Mouse (Mus musculus): ENCODE measurements around the gene Igf2bp1. TPM values are rescaled to one million over a fixed set of nuclear protein-coding genes. Genes with fewer than 3 reads are reported as not detected.
A peak's percentile ranks its signal among the peaks of the same experiment; 100 is the strongest.

Gene Igf2bp1
- polyA plus RNA-seq, 1 experiment from 2014 or later = 28.5 TPM

DNA sequence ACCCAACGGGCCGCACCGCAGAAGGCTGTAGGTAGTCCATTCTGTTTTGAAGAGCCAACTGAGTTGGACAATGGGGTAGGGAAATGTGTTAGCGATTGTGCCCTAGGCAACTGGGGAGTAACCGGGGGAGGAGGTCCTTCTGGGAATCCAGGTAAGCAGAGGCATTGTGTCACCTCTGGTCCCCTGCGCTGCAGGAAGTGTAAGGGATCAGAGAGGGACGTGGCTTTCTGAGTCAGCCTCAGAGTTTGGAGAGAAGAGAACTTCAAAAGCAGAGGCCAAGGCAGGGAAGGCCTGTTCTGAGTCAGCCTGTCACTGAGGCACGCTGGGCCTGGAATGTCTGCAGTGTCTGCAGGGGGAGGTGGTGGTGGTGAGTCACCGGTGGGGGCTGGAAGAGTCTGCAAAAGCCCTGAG is 12.2 kb upstream of the Igf2bp1 start:
- H3K27me3 ChIP-seq (ENCODE audit: control insufficient read depth, insufficient read depth, low read length) = no peaks in the 10 kb centered on the region
- H3K4me1 ChIP-seq (ENCODE audit: control insufficient read depth, insufficient read depth, low read length) = peaks cover 5% of the 10 kb centered on the region; the same call in 1 of the 2 replicates
- peak; percentile 61; the same call in 1 of the 2 replicates for ATAC-seq (ENCODE audit: insufficient number of reproducible peaks, insufficient read depth, low FRiP score, low read depth)
- no peak overlapping the region for H3K4me2 ChIP-seq (replicated peaks; ENCODE audit: low read depth, low read length)
- no peaks in the 10 kb centered on the region for H3K36me3 ChIP-seq (ENCODE audit: control insufficient read depth, insufficient read depth, low read length)
- H3K9me3 ChIP-seq (ENCODE audit: control insufficient read depth, low read depth, low read length) = no peaks in the 10 kb centered on the region
- no peak overlapping the region for H3K9ac ChIP-seq (replicated peaks; ENCODE audit: low read depth, low read length)
- no peak overlapping the region for H3K27ac ChIP-seq (ENCODE audit: low read length)
- no peak overlapping the region for H3K4me3 ChIP-seq (ENCODE audit: low read depth, low read length)
- WGBS = 10% methylated on average over 9 of the region's 9 CpGs

DNA sequence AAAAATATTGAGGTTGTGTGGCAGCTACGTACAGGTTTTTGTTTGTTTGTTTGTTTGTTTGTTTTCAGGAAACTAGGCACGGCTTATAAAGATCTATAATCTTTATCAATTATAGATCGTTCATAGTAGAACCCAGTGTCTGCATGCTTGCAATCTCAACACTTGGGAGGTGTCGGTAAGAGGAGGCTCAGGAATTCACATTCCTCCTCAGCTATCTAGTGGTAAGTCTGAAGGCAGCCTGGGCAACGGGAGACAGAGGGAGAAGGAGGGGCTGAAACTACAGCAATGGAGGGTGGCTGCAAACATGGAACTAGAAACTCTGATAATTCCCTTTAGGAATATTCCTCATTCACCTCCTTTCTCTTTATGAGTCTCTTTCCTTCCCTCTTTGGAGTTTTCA is 9.7 kb upstream of the Igf2bp1 start:
- Histone ChIP-seq H3K27me3 (ENCODE audit: control insufficient read depth, insufficient read depth, low read length) (no peaks in the 10 kb centered on the region), H3K36me3 (ENCODE audit: control insufficient read depth, insufficient read depth, low read length) (no peaks in the 10 kb centered on the region), H3K27ac (ENCODE audit: low read length) (no peak overlapping the region), H3K9ac (replicated peaks; ENCODE audit: low read depth, low read length) (no peak overlapping the region), H3K4me3 (ENCODE audit: low read depth, low read length) (no peak overlapping the region), H3K4me1 (ENCODE audit: control insufficient read depth, insufficient read depth, low read length) (peaks cover 5% of the 10 kb centered on the region; the same call in 1 of the 2 replicates), H3K4me2 (replicated peaks; ENCODE audit: low read depth, low read length) (no peak overlapping the region), H3K9me3 (ENCODE audit: control insufficient read depth, low read depth, low read length) (no peaks in the 10 kb centered on the region)
- WGBS = 25% methylated on average over 5 of the region's 5 CpGs
- no peak for ATAC-seq (ENCODE audit: insufficient number of reproducible peaks, insufficient read depth, low FRiP score, low read depth)

DNA sequence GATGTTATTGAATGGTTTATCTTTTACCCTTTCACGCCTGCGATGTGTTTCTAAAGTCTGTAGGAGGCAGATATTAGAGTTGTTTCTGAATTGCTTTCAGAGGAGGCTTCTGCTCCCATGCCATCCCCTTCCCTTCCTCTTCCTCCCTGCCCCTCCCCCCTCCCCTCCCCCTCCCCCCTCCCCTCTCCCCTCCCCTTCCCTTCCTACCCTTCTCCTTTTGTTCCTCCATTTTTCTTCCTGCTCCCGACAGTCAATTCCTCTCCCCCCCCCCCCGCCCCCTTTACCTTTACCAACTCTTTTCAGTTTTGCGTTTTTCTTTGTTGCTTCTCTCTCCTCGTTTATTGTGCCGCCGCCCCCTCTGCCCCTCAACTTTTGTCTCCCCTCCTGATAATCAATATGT is 6.2 kb upstream of the Igf2bp1 start:
- Histone ChIP-seq H3K4me1 (ENCODE audit: control insufficient read depth, insufficient read depth, low read length) (no peaks in the 10 kb centered on the region), H3K4me2 (replicated peaks; ENCODE audit: low read depth, low read length) (no peak overlapping the region), H3K36me3 (ENCODE audit: control insufficient read depth, insufficient read depth, low read length) (no peaks in the 10 kb centered on the region), H3K27me3 (ENCODE audit: control insufficient read depth, insufficient read depth, low read length) (no peaks in the 10 kb centered on the region), H3K9me3 (ENCODE audit: control insufficient read depth, low read depth, low read length) (no peaks in the 10 kb centered on the region), H3K27ac (ENCODE audit: low read length) (no peak overlapping the region), H3K9ac (replicated peaks; ENCODE audit: low read depth, low read length) (no peak overlapping the region), H3K4me3 (ENCODE audit: low read depth, low read length) (no peak overlapping the region)
- 16% methylated on average over 2 of the region's 8 CpGs for WGBS
- ATAC-seq (ENCODE audit: insufficient number of reproducible peaks, insufficient read depth, low FRiP score, low read depth) = no peak

DNA sequence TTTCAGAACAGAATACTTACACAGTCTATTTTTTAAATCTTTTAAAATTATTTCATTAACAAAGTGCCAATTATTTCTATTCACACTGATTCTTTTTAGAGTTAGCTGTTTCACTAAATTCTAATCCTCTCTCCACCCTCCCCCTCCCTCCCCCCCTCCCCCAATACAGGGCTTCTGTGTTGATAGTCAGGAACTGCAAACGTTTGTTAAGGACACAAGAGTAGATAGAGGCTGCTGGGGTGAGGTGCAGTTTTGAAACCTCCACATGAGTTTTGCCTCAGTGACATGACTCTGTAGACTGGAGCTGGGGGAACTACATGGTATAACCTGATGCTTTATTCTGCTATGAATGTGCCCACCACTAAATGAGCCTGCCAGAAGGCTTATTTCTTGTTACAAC is 3.1 kb upstream of the Igf2bp1 start:
- Histone ChIP-seq H3K9me3 (ENCODE audit: control insufficient read depth, low read depth, low read length) (no peaks in the 10 kb centered on the region), H3K27ac (ENCODE audit: low read length) (no peak overlapping the region), H3K36me3 (ENCODE audit: control insufficient read depth, insufficient read depth, low read length) (no peaks in the 10 kb centered on the region), H3K27me3 (ENCODE audit: control insufficient read depth, insufficient read depth, low read length) (no peaks in the 10 kb centered on the region), H3K4me1 (ENCODE audit: control insufficient read depth, insufficient read depth, low read length) (no peaks in the 10 kb centered on the region), H3K9ac (replicated peaks; ENCODE audit: low read depth, low read length) (no peak overlapping the region), H3K4me2 (replicated peaks; ENCODE audit: low read depth, low read length) (no peak overlapping the region), H3K4me3 (ENCODE audit: low read depth, low read length) (no peak overlapping the region)
- no peak for ATAC-seq (ENCODE audit: insufficient number of reproducible peaks, insufficient read depth, low FRiP score, low read depth)
- WGBS = 5% methylated on average over 1 of the region's 1 CpGs

DNA sequence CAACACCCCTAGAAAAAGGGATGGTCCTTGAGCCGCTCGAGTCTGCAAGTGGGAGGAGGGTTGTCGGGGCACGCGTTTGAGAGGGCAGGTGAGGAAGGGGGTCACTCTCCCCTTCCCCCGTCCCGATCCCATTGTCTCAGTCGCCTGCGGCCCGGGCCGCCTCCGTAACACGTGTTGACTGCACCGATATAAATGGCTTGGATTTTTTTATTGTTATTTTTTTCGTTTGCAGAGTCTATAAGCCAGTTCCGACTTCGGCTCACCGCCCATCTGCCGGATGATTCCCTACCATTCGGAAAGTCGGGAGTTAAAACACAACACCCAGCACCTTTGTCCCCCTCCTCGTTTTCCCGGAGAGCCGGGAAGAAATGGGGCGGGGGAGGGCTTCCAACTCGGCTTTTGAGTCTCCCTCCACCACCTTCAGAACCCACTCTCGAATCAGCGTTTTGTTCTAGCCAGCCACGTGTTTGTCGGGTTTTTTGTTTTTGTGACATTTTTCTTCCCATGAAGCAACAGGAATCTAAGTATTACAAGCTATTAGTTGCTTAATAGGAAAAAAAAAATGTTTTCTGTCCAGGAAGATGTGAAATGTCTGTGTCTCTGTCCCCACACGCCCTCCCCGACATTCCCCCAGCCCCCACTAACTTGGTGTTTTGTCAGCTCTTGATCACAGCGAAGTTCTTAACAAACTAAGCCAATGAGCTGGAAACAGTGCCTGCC is 1.9 kb upstream of the Igf2bp1 start:
- no peaks in the 10 kb centered on the region for H3K9me3 ChIP-seq (ENCODE audit: control insufficient read depth, low read depth, low read length)
- peak overlapping the region; percentile 94 for H3K4me2 ChIP-seq (replicated peaks; ENCODE audit: low read depth, low read length)
- H3K27me3 ChIP-seq (ENCODE audit: control insufficient read depth, insufficient read depth, low read length) = no peaks in the 10 kb centered on the region
- peak overlapping the region; percentile 62 for H3K4me3 ChIP-seq (ENCODE audit: low read depth, low read length)
- peak overlapping the region; percentile 95 for H3K9ac ChIP-seq (replicated peaks; ENCODE audit: low read depth, low read length)
- ATAC-seq (ENCODE audit: insufficient number of reproducible peaks, insufficient read depth, low FRiP score, low read depth) = peak; percentile 10
- no peaks in the 10 kb centered on the region for H3K36me3 ChIP-seq (ENCODE audit: control insufficient read depth, insufficient read depth, low read length)
- H3K27ac ChIP-seq (ENCODE audit: low read length) = peak overlapping the region; percentile 95
- under 1% methylated on average over 33 of the region's 33 CpGs for WGBS
- peaks cover 6% of the 10 kb centered on the region for H3K4me1 ChIP-seq (ENCODE audit: control insufficient read depth, insufficient read depth, low read length)

DNA sequence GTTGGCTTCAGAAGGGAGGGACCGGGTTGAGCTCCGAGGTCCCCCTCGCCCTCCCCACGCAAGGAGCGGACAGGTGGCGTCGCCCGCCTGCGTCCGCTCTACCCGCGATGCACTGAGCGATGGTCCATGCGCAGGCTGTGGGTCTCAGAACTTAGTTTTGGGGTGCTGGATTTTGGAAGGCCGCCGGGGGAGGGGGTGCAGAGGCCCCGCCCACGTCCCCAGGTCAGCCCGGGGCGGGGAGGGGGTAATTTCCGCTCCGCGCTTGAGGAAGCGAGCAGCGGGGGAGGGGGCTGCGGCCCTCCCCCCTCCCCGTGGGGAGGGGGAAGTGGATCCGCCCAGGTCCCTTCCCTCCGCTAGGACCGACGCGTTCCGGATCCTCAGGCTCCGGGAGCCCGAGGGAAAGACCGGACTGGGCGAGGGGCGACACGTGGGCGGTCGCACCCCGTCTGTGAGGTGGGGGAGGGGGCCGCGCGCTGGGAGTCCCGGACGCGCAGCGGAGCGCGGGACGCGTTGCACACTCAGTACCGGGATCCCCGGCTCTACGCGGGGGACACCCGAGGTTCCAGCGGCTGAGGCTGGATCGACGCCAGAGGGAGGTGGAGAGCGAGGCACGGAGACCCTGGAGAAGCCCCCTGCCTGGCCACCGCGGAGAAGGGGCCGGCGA is 1.2 kb upstream of the Igf2bp1 start:
- Histone ChIP-seq H3K4me3 (ENCODE audit: low read depth, low read length) (peak overlapping the region; percentile 62), H3K4me1 (ENCODE audit: control insufficient read depth, insufficient read depth, low read length) (peaks cover 13% of the 10 kb centered on the region), H3K27me3 (ENCODE audit: control insufficient read depth, insufficient read depth, low read length) (no peaks in the 10 kb centered on the region), H3K9ac (replicated peaks; ENCODE audit: low read depth, low read length) (peak overlapping the region; percentile 95), H3K27ac (ENCODE audit: low read length) (peak overlapping the region; percentile 95), H3K9me3 (ENCODE audit: control insufficient read depth, low read depth, low read length) (no peaks in the 10 kb centered on the region), H3K36me3 (ENCODE audit: control insufficient read depth, insufficient read depth, low read length) (no peaks in the 10 kb centered on the region), H3K4me2 (replicated peaks; ENCODE audit: low read depth, low read length) (peak overlapping the region; percentile 94)
- ATAC-seq (ENCODE audit: insufficient number of reproducible peaks, insufficient read depth, low FRiP score, low read depth) = peak; percentile 71
- WGBS = under 1% methylated on average over 54 of the region's 67 CpGs

DNA sequence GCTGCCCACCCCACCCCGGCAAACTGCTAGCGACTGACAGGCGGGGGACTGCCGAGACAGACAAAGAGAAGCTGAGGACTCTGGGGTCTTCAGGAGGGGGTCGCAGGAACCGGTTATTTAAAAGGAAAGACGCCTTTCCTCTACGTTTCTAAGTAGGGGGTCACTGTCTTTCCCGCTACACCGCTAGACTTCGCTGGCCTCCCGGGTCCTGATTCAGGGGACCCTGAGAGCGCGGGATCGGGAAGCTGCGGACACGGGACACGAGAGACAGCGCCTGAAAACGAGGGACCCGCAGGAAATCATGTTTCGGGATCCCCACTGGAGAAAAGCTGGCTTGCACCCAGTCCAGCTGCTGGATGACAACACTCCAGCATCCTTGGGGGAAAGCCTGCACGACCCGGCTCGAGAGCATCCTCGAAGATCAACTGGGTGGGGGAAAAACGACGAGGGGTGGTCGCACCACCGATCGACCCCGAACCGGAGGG is 669 bp upstream of the Igf2bp1 start:
- WGBS = 0% methylated on average over 33 of the region's 33 CpGs
- H3K27ac ChIP-seq (ENCODE audit: low read length) = peak overlapping the region; percentile 95
- peak; percentile 8; the same call in 1 of the 2 replicates for ATAC-seq (ENCODE audit: insufficient number of reproducible peaks, insufficient read depth, low FRiP score, low read depth)

GRCm38 (mm10) chr11:96004793-96005402 is 842 bp downstream of the Igf2bp1 start:
- Histone ChIP-seq H3K27ac (ENCODE audit: low read length) (peak overlapping the region; percentile 95), H3K4me3 (ENCODE audit: low read depth, low read length) (peak overlapping the region; percentile 62), H3K9ac (replicated peaks; ENCODE audit: low read depth, low read length) (peak overlapping the region; percentile 95), H3K4me2 (replicated peaks; ENCODE audit: low read depth, low read length) (peak overlapping the region; percentile 94), H3K27me3 (ENCODE audit: control insufficient read depth, insufficient read depth, low read length) (no peaks in the 10 kb centered on the region), H3K9me3 (ENCODE audit: control insufficient read depth, low read depth, low read length) (no peaks in the 10 kb centered on the region), H3K36me3 (ENCODE audit: control insufficient read depth, insufficient read depth, low read length) (no peaks in the 10 kb centered on the region), H3K4me1 (ENCODE audit: control insufficient read depth, insufficient read depth, low read length) (peaks cover 26% of the 10 kb centered on the region)
- ATAC-seq (ENCODE audit: insufficient number of reproducible peaks, insufficient read depth, low FRiP score, low read depth) = 0 out of 2 replicates have a peak, but pooled peaks have one; percentile 3
- WGBS = under 1% methylated on average over 57 of the region's 57 CpGs

More for the DNA sequence above, 669 bp upstream of the Igf2bp1 start:
- Histone ChIP-seq H3K9ac (replicated peaks; ENCODE audit: low read depth, low read length) (peak overlapping the region; percentile 95), H3K4me3 (ENCODE audit: low read depth, low read length) (peak overlapping the region; percentile 62), H3K4me2 (replicated peaks; ENCODE audit: low read depth, low read length) (peak overlapping the region; percentile 94), H3K9me3 (ENCODE audit: control insufficient read depth, low read depth, low read length) (no peaks in the 10 kb centered on the region), H3K27me3 (ENCODE audit: control insufficient read depth, insufficient read depth, low read length) (no peaks in the 10 kb centered on the region), H3K36me3 (ENCODE audit: control insufficient read depth, insufficient read depth, low read length) (no peaks in the 10 kb centered on the region), H3K4me1 (ENCODE audit: control insufficient read depth, insufficient read depth, low read length) (peaks cover 17% of the 10 kb centered on the region)

Data from stomach, embryonic 14.5 days (tissue).